Comparison of ENCODE assay signal across 23 mouse cellular contexts in the genomic region with DNA sequence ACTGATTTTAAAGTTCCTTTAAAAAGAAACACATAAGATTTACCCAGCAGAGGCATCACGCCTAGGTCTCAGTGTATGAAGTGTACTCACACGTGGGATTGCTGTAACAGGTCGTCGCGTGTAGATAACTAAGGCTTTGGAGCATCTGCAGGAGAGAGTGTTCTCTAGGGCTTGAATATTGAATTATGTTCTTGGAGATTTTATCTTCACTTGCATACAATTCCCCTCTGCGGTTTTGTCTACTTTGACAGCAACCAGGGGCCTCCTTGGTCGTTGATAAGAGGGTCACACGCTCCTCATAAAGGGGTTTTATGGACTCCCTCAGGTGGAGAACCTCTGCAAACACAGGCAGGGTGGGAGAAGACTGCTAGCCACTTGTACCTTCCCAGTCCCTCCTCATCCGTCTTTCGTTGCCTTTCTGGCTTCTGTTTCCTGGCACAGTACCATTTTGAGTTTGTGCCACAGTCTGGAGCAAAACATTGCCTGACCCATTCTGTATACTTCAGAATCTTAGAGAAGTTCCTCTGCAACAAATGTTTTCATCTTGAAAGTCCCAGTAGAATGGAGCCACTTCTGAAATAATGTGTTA. TPM values are rescaled to one million over a fixed set of nuclear protein-coding genes. Genes with fewer than 3 reads are reported as not detected.
A peak's percentile ranks its signal among the peaks of the same experiment; 100 is the strongest.
DNase-seq lines count a peak whose midpoint lies in the region; ATAC-seq and TF ChIP-seq lines count a peak whose summit lies in the region.
"Had no signal": no experiment of that assay in that cellular context is flagged by ENCODE, and none has a peak within 500 bp of the region (broad histone marks: within the 10 kb centered on the region; RNA-seq: fewer than 3 reads in every experiment).

No protein-coding gene starts in this region.

- no peak for TF ChIP-seq POLR2A in liver, adult 2 months (IDR thresholded peaks at IDR 0.05; ENCODE audit: extremely low read depth, insufficient read depth, low read length)

- no peak overlapping the region for H3K4me2 ChIP-seq in heart, embryonic 11.5 days
- no peak overlapping the region for H3K4me2 ChIP-seq in intestine, postnatal 0 days (replicated peaks; ENCODE audit: low read depth)
- H3K4me2 ChIP-seq: forebrain, embryonic 13.5 days; heart, embryonic 13.5 days; hindbrain, embryonic 12.5 days had no signal

- peaks cover 35% of the 10 kb centered on the region for H3K36me3 ChIP-seq in heart, embryonic 11.5 days (ENCODE audit: control insufficient read depth, insufficient read depth, low read length)
- H3K36me3 ChIP-seq in liver, adult 2 months (ENCODE audit: control insufficient read depth, insufficient read depth, low read length) = peaks cover 36% of the 10 kb centered on the region
- H3K36me3 ChIP-seq in intestine, postnatal 0 days (ENCODE audit: control insufficient read depth, insufficient read depth) = peaks cover 46% of the 10 kb centered on the region

- no peak overlapping the region for H3K9ac ChIP-seq in heart, embryonic 11.5 days (ENCODE audit: low read depth, low read length)
- H3K9ac ChIP-seq in liver, adult 2 months (ENCODE audit: low read depth, low read length) = no peak overlapping the region
- no peak overlapping the region for H3K9ac ChIP-seq in intestine, postnatal 0 days (ENCODE audit: low read depth, low read length)
- H3K9ac ChIP-seq: forebrain, embryonic 13.5 days; heart, embryonic 13.5 days; hindbrain, embryonic 12.5 days had no signal

- H3K27ac ChIP-seq in heart, embryonic 11.5 days (ENCODE audit: low read depth, low read length) = no peak overlapping the region
- no peak overlapping the region for H3K27ac ChIP-seq in liver, adult 2 months (replicated peaks; ENCODE audit: insufficient read depth, low read depth, low read length)
- H3K27ac ChIP-seq in intestine, postnatal 0 days (ENCODE audit: low read depth, low read length) = no peak overlapping the region
- H3K27ac ChIP-seq: embryonic facial prominence, embryonic 10.5 days; forebrain, embryonic 13.5 days; heart, embryonic 13.5 days; hindbrain, embryonic 12.5 days had no signal

- H3K4me1 ChIP-seq in heart, embryonic 11.5 days (ENCODE audit: control insufficient read depth, insufficient read depth, low read length) = peaks cover 3% of the 10 kb centered on the region; the same call in 1 of the 2 replicates
- H3K4me1 ChIP-seq in liver, adult 2 months (ENCODE audit: control insufficient read depth, insufficient read depth, low read length) = peaks cover 15% of the 10 kb centered on the region
- 0 out of 2 replicates have a peak, but pooled peaks cover 4% of the 10 kb centered on the region for H3K4me1 ChIP-seq in intestine, postnatal 0 days (replicated peaks; ENCODE audit: control insufficient read depth, insufficient read depth, low read length)
- H3K4me1 ChIP-seq: embryonic facial prominence, embryonic 10.5 days; forebrain, embryonic 13.5 days; hindbrain, embryonic 12.5 days had no signal

- no peak for TF ChIP-seq CTCF in liver, adult 2 months (IDR thresholded peaks at IDR 0.05; ENCODE audit: low read depth, low read length)
- TF ChIP-seq CTCF in intestine, postnatal 0 days (IDR thresholded peaks at IDR 0.05; ENCODE audit: low read depth) = 0 out of 2 replicates have a peak, but pooled peaks have one; percentile 2

- peak; percentile 86 for DNase-seq in heart, adult 11 months
- peak; percentile 40 for DNase-seq in liver, adult 2 months (ENCODE audit: extremely low read depth, low read depth, low spot score)
- DNase-seq in liver = no peak
- DNase-seq in MN1 (ENCODE audit: low spot score) = peak; percentile 51
- no peak for DNase-seq in gastrocnemius, postnatal 4 days (ENCODE audit: low spot score in 2 of 2)
- DNase-seq: adrenal gland, adult 8-10 months; cerebellum, adult 11-12 months; cerebellum, adult 9-10 months; gastrocnemius, postnatal 36 days; heart, postnatal 4 days; kidney, adult 2 months had no signal

- H3K9me3 ChIP-seq in heart, embryonic 11.5 days (replicated peaks; ENCODE audit: control insufficient read depth, low read length) = no peaks in the 10 kb centered on the region
- H3K9me3 ChIP-seq in intestine, postnatal 0 days (ENCODE audit: control insufficient read depth) = no peaks in the 10 kb centered on the region
- H3K9me3 ChIP-seq: embryonic facial prominence, embryonic 10.5 days; forebrain, embryonic 13.5 days; heart, embryonic 13.5 days; hindbrain, embryonic 12.5 days had no signal

- H3K4me3 ChIP-seq in heart, embryonic 11.5 days (ENCODE audit: low read depth, low read length) = no peak overlapping the region
- no peak overlapping the region for H3K4me3 ChIP-seq in liver, adult 2 months (ENCODE audit: insufficient read depth, low read depth, low read length)
- no peak overlapping the region for H3K4me3 ChIP-seq in intestine, postnatal 0 days (ENCODE audit: low read depth, low read length)
- H3K4me3 ChIP-seq: embryonic facial prominence, embryonic 10.5 days; forebrain, embryonic 13.5 days; heart, embryonic 13.5 days; hindbrain, embryonic 12.5 days had no signal

- WGBS in heart, embryonic 11.5 days (ENCODE audit: insufficient replicate concordance) = 84% methylated on average over 10 of the region's 10 CpGs
- 77% methylated on average over 10 of the region's 10 CpGs for WGBS in liver, adult 2 months
- 50% methylated on average over 10 of the region's 10 CpGs for WGBS in intestine, postnatal 0 days

- H3K79me2 ChIP-seq in liver, adult 2 months (ENCODE audit: control insufficient read depth, insufficient read depth, low read length) = no peaks in the 10 kb centered on the region

- H3K27me3 ChIP-seq in heart, embryonic 11.5 days (ENCODE audit: control insufficient read depth, insufficient read depth, low read length) = no peaks in the 10 kb centered on the region
- no peaks in the 10 kb centered on the region for H3K27me3 ChIP-seq in liver, adult 2 months (ENCODE audit: control insufficient read depth, insufficient read depth, low read length)
- H3K27me3 ChIP-seq in intestine, postnatal 0 days (replicated peaks; ENCODE audit: control insufficient read depth, insufficient read depth, low read length) = no peaks in the 10 kb centered on the region
- H3K27me3 ChIP-seq: forebrain, embryonic 13.5 days; heart, embryonic 13.5 days; hindbrain, embryonic 12.5 days had no signal

- ATAC-seq in heart, embryonic 11.5 days (replicated peaks; ENCODE audit: insufficient number of reproducible peaks, low FRiP score, low TSS enrichment) = no peak
- ATAC-seq in intestine, postnatal 0 days = no peak
- ATAC-seq: forebrain, embryonic 13.5 days; hindbrain, embryonic 16.5 days; inflammation-experienced regulatory T-cells, adult 6 months had no signal

RNA-seq across cellular contexts. Expression of gene Osbp, which starts 26.8 kb away (rescaled TPM):
- 8.6 and 11.8 TPM in 2 replicates for polyA plus RNA-seq in heart, embryonic 11.5 days (2014; fragmentation: Nextera tagmentation; extraction: Ambion mirVana)
- total RNA-seq in liver, adult 2 months (2014; rRNA removed) = 22.8 and 27.9 TPM in 2 replicates
- polyA plus RNA-seq in liver, adult 2 months (2012; rRNA removed) = 13.4 and 14.1 TPM in 2 replicates
- 6.2 and 6.9 TPM in 2 replicates for polyA plus RNA-seq in intestine, postnatal 0 days (2015; fragmentation: Nextera tagmentation; extraction: Ambion mirVana)
- total RNA-seq in gastrocnemius, postnatal 4 days (2021) = 10 to 100 TPM; 80.6 to 85.0 TPM

RNA-seq across cellular contexts. Expression of gene Olfr1423, which starts 48.6 kb away (rescaled TPM):
- polyA plus RNA-seq in heart, embryonic 11.5 days (2014; fragmentation: Nextera tagmentation; extraction: Ambion mirVana) = not detected in 2 replicates
- total RNA-seq in liver, adult 2 months (2014; rRNA removed) = not detected in 2 replicates
- polyA plus RNA-seq in liver, adult 2 months (2012; rRNA removed) = not detected in 2 replicates
- polyA plus RNA-seq in intestine, postnatal 0 days (2015; fragmentation: Nextera tagmentation; extraction: Ambion mirVana) = not detected in 2 replicates
- not detected for total RNA-seq in gastrocnemius, postnatal 4 days (2021)
- total RNA-seq: adrenal gland, adult 8-10 months; gastrocnemius, adult 8-10 months; gastrocnemius, postnatal 36 days; heart, adult 8-10 months; heart, postnatal 4 days had no signal
- polyA plus RNA-seq: embryonic facial prominence, embryonic 14.5 days; forebrain, embryonic 13.5 days; heart, embryonic 13.5 days; heart, postnatal 0 days; hindbrain, embryonic 16.5 days; kidney, adult 2 months had no signal

Comparison
In these comparisons a context has a peak if more than half of its experiments do, and no peak if none do; other contexts are left out.
1. DNase-seq: peak in heart, adult 11 months (single experiment), liver, adult 2 months (single experiment) and MN1 (single experiment); none in liver (single experiment) and gastrocnemius, postnatal 4 days (0 of 2).